Mouse (Mus musculus): ENCODE measurements around the gene Rps6ka5. TPM values are rescaled to one million over a fixed set of nuclear protein-coding genes. Genes with fewer than 3 reads are reported as not detected.

Rps6ka5 gene
- polyA plus RNA-seq, 1 experiment from 2014 or later: 2.6 TPM

DNA sequence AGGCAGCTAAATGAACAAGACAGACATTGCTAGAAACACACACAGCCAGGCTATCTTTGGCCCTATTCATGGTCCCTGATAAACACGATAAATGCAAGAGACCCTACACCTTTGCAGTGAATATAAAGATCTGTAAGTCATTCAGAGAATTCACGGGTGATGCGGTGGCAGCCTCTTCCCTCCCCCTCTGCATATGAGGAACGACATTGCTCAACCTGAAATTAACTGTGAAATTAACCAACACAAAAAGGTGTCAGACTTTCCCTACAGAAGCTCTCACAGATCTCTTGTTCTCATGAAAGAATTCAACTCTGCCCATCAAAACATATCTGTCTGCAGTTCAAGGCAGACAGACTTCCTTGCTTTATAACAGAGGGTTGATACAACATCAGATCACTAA lies 9.8 kb downstream of the Rps6ka5 start:
- Histone ChIP-seq H3K4me3 (no peak overlapping the region), H3K27ac (no peak overlapping the region), H3K27me3 (ENCODE audit: insufficient read depth, poor library complexity, severe bottlenecking) (no peaks in the 10 kb centered on the region), H3K4me1 (replicated peaks) (no peaks in the 10 kb centered on the region), H3K9me3 (no peaks in the 10 kb centered on the region), H3K36me3 (no peaks in the 10 kb centered on the region)
- no peak for DNase-seq (ENCODE audit: low spot score)
- 80% methylated on average over 4 of the region's 4 CpGs for WGBS

DNA sequence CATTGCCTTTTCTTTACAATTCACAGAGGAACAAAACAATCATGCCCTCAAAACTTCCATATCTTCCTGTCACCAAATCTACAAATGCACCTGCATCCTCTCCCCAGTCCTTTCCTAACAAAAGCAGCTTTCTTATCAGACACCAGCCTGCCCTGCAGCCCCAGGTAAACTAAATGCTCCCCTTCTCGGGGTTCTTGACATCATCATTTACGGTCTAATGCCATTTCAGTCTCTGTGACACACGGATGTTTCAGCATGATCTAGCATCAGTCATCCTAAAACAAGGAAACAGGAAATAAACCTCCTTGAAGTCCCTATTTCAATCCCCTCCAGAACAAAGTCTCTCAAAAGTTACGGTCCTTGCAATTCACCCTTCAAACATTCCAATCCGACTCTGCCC lies 15.0 kb downstream of the Rps6ka5 start:
- Histone ChIP-seq H3K27me3 (ENCODE audit: insufficient read depth, poor library complexity, severe bottlenecking) (no peaks in the 10 kb centered on the region), H3K4me1 (replicated peaks) (no peaks in the 10 kb centered on the region), H3K9me3 (no peaks in the 10 kb centered on the region), H3K36me3 (no peaks in the 10 kb centered on the region), H3K27ac (no peak overlapping the region), H3K4me3 (no peak overlapping the region)
- DNase-seq (ENCODE audit: low spot score): no peak
- 81% methylated on average over 5 of the region's 5 CpGs for WGBS

DNA sequence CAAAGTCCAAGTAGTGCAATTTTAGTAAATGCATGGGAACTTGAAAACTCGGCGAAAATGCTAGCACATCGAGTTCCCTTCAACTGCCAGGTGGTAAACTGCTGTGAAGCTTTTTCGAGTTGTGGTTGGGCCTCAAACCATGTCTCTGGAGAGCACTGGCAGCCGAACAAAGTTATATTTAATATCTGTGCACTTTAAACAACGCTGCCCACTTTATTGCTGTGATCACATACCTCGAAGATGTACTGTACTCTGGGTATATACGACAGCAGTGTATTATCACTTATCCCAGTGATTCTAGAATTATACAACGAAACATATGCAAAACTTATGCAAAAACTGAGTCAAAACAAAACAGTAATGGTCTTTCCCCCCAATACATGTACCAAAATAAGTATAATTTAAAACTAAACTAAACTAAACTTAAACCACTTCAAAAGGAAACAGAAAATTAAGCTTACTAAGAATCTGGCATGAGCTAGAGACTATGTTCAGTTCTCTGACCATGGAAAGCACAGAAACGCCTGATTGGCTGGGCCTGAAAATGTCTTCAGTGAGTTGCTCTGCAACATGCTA lies 15.6 kb downstream of the Rps6ka5 start:
- Histone ChIP-seq H3K4me1 (replicated peaks) (no peaks in the 10 kb centered on the region), H3K27ac (no peak overlapping the region), H3K9me3 (no peaks in the 10 kb centered on the region), H3K27me3 (ENCODE audit: insufficient read depth, poor library complexity, severe bottlenecking) (no peaks in the 10 kb centered on the region), H3K36me3 (no peaks in the 10 kb centered on the region), H3K4me3 (no peak overlapping the region)
- WGBS: 87% methylated on average over 10 of the region's 10 CpGs
- no peak for DNase-seq (ENCODE audit: low spot score)

DNA sequence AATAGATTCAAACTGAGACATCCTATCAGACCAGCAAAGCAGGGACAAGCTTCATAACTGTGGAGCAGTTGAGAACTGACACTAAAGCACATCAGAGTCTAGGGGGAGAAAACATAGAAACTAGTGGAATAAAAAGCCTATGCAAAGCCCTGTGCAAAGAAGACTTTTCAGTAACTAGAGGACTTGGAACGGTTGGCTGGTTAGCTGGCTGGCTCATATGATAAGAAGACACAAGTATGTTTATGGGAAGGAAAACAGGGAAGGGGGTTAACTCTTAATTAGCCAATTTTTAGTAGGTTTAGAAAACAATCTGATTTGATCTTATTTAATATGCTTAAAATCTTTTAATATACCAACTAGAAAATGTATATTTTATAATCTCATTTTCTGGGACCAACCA lies 16.4 kb downstream of the Rps6ka5 start:
- no peaks in the 10 kb centered on the region for H3K9me3 ChIP-seq
- WGBS: 75% methylated on average over 1 of the region's 1 CpGs
- no peak for DNase-seq (ENCODE audit: low spot score)
- no peaks in the 10 kb centered on the region for H3K27me3 ChIP-seq (ENCODE audit: insufficient read depth, poor library complexity, severe bottlenecking)
- H3K4me3 ChIP-seq: no peak overlapping the region
- H3K4me1 ChIP-seq (replicated peaks): no peaks in the 10 kb centered on the region
- no peaks in the 10 kb centered on the region for H3K36me3 ChIP-seq
- no peak overlapping the region for H3K27ac ChIP-seq

DNA sequence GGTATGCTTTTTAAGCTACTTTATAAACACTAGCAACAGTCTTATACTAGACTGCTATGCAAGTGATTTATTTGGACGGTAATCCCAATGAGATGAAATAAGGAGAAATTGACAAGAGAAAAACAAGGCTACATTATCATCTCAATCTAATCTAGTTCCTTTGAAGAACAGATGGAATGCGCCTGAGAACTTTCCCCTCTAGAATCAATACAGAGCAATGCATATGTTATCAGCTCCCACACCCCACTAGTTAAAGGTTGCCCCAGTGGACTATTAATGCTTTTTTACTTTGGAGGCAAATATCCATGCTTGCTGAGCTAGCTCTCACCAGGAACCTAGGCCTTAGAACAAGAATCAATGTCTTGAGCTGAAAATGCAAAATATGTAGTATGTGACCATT lies 19.5 kb downstream of the Rps6ka5 start:
- 92% methylated on average over 2 of the region's 2 CpGs for WGBS
- Histone ChIP-seq H3K27ac (no peak overlapping the region), H3K9me3 (no peaks in the 10 kb centered on the region), H3K27me3 (ENCODE audit: insufficient read depth, poor library complexity, severe bottlenecking) (no peaks in the 10 kb centered on the region), H3K4me3 (no peak overlapping the region), H3K36me3 (no peaks in the 10 kb centered on the region), H3K4me1 (replicated peaks) (no peaks in the 10 kb centered on the region)
- no peak for DNase-seq (ENCODE audit: low spot score)

DNA sequence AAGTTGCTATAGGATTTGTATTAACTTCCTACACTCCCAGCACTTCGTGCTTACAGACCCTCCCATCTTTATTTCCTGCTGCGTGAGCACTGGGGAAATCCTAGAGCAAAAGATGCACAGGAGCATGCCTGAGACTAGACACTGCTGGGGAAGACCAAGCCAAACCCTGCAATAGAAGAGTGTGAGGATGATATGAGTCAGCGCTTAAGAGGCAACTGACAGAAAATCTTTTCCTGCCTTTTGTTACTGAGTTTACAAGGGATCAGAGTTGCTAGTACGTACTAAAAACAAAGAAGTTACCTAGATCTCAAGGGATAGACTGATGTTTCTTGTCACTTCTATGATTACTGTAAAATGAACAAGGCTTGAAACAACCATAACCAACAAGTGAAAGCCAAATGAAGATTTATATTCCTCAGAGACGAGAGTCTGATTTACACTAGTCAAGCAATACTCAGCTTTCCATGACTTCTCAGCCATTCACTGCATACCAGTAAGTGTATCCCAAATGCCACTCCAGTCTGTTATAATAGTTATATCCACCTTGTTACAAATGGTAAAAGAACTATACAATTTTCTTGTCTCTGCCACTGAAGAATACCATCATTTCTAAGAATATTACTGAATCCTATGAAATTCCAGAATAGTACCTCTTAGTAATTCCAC lies 21.6 kb downstream of the Rps6ka5 start:
- Histone ChIP-seq H3K27ac (no peak overlapping the region), H3K4me3 (no peak overlapping the region), H3K9me3 (no peaks in the 10 kb centered on the region), H3K4me1 (replicated peaks) (no peaks in the 10 kb centered on the region), H3K27me3 (ENCODE audit: insufficient read depth, poor library complexity, severe bottlenecking) (no peaks in the 10 kb centered on the region), H3K36me3 (no peaks in the 10 kb centered on the region)
- WGBS: 87% methylated on average over 5 of the region's 5 CpGs
- no peak for DNase-seq (ENCODE audit: low spot score)

DNA sequence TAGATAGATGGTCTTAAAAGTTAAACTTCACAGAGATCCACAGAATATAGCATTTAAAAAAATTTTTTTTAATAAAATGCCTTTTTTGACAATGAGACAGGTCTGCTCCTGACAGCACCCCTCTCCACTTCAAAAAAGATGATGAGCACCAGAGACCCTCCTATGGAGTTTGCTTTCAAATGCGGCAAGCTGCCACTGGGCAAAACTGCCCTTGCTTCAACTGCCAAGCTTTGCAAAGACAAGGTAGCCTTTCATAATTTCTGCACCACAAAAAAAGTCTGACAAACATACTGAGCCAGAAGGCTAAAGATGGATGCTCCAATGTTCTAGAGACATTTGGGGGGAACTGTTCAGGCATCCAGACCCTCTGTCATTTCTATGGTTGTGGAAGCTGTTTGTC lies 28.8 kb downstream of the Rps6ka5 start:
- Histone ChIP-seq H3K4me3 (no peak overlapping the region), H3K36me3 (no peaks in the 10 kb centered on the region), H3K9me3 (no peaks in the 10 kb centered on the region), H3K4me1 (replicated peaks) (peaks cover 7% of the 10 kb centered on the region; the same call in 1 of the 2 replicates), H3K27me3 (ENCODE audit: insufficient read depth, poor library complexity, severe bottlenecking) (no peaks in the 10 kb centered on the region), H3K27ac (no peak overlapping the region)
- WGBS: 95% methylated on average over 1 of the region's 1 CpGs
- no peak for DNase-seq (ENCODE audit: low spot score)

DNA sequence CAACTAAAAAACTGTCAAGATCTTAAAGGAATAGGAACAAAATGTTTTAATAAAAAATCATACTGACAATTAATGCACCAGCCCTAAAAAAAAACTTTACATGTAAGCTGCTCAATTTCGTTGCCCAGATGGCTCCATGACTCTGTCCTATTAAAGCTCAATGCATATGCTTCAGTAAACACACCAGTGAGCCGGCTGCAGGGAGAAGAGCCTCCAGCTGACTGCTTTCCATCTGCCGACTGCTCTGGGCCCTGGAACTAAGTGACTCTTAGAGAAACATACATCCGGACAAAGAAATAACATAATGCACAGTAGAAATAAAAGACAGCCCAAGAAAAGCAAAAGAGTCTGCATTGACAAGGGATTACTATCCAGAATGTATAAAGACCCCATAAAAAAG lies 30.2 kb downstream of the Rps6ka5 start:
- 32% methylated on average over 4 of the region's 4 CpGs for WGBS
- Histone ChIP-seq H3K4me1 (replicated peaks) (peaks cover 13% of the 10 kb centered on the region), H3K27me3 (ENCODE audit: insufficient read depth, poor library complexity, severe bottlenecking) (no peaks in the 10 kb centered on the region), H3K4me3 (no peak overlapping the region), H3K9me3 (no peaks in the 10 kb centered on the region), H3K27ac (no peak overlapping the region), H3K36me3 (no peaks in the 10 kb centered on the region)
- no peak for DNase-seq (ENCODE audit: low spot score)

DNA sequence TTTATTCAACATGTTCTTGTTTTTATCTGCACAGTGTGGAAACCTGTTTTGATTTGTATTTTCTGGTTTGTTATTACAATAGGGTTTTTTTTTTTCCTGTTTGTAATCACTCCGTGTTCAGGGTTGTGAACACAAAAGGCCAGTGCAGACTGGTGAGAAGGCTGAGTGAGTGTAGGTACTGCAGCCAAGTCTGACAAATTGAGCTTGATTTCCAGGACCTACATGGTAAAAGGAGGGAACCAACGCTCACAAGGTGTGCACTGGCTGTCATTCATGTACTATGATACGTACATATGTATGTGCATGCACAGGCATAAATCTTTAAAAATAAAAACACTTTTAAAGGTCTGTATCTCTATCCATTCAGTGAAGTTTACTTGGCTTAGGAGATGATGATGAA lies 31.5 kb downstream of the Rps6ka5 start:
- 85% methylated on average over 3 of the region's 3 CpGs for WGBS
- H3K36me3 ChIP-seq: no peaks in the 10 kb centered on the region
- DNase-seq (ENCODE audit: low spot score): no peak
- peaks cover 13% of the 10 kb centered on the region for H3K4me1 ChIP-seq (replicated peaks)
- H3K4me3 ChIP-seq: no peak overlapping the region
- no peaks in the 10 kb centered on the region for H3K27me3 ChIP-seq (ENCODE audit: insufficient read depth, poor library complexity, severe bottlenecking)
- no peak overlapping the region for H3K27ac ChIP-seq
- H3K9me3 ChIP-seq: no peaks in the 10 kb centered on the region

DNA sequence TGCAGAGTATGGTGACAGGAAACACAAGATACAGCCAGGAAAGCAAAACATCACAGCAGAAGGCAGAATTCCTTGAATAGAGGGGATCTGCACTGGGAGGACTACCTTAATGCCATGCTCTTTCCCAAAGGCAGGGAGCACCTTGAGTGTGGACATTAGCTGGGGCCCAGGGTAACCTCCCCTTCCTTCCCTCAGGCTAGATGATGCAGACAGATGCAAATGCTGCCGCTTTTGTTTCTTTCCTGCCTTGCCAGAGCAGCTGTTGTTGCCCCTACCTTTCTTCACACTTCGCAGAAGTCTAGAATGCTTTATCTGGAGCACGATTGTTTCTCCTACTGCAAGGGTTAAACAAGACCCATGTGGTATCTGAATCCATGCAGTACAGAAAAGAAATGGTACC lies 34.6 kb downstream of the Rps6ka5 start:
- WGBS: 42% methylated on average over 3 of the region's 3 CpGs
- Histone ChIP-seq H3K27me3 (ENCODE audit: insufficient read depth, poor library complexity, severe bottlenecking) (no peaks in the 10 kb centered on the region), H3K36me3 (no peaks in the 10 kb centered on the region), H3K4me1 (replicated peaks) (peaks cover 13% of the 10 kb centered on the region), H3K27ac (no peak overlapping the region), H3K9me3 (no peaks in the 10 kb centered on the region), H3K4me3 (no peak overlapping the region)
- DNase-seq (ENCODE audit: low spot score): no peak

DNA sequence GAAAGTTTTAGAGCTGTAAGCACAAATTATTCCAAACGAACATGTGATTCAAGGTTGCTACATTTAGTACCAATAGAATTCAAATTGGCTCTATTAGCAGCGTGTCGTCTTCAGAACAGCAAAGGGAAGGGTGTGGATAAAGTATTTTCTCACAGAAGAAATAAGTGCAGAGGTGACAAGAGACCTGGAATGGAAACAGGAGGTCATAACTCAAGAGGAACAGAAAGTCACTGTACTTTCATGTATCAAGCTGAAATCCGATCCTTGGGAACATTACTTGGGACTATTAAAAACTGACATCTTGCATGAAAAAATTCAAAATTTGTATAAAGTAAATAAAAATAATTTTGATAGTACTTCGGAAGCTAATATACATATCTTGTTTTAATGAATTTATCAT lies 36.3 kb downstream of the Rps6ka5 start:
- Histone ChIP-seq H3K36me3 (no peaks in the 10 kb centered on the region), H3K4me1 (replicated peaks) (peaks cover 6% of the 10 kb centered on the region; the same call in 1 of the 2 replicates), H3K4me3 (no peak overlapping the region), H3K9me3 (no peaks in the 10 kb centered on the region), H3K27ac (no peak overlapping the region), H3K27me3 (ENCODE audit: insufficient read depth, poor library complexity, severe bottlenecking) (no peaks in the 10 kb centered on the region)
- no peak for DNase-seq (ENCODE audit: low spot score)
- WGBS: 88% methylated on average over 5 of the region's 5 CpGs

DNA sequence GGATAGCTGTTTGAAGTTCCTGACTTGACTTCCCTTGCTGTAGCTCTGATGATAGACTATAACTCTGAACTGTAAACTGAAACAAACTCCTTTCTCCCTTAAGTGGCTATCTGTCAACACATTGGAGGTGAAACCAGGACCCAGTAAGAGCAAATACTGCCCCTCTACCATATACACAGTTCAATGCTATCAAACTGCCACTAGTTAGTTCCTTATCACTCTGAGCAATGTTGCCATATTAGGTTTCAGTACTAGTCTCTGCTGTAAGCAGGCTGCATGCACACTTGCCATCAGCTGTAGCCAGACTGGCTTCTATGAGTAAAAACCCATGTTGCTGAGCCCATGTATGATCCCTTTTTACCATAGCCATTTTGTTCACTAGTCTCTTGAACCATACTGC lies 38.6 kb downstream of the Rps6ka5 start:
- no peak overlapping the region for H3K27ac ChIP-seq
- DNase-seq (ENCODE audit: low spot score): no peak
- H3K4me3 ChIP-seq: no peak overlapping the region
- no peaks in the 10 kb centered on the region for H3K36me3 ChIP-seq
- no peaks in the 10 kb centered on the region for H3K9me3 ChIP-seq
- H3K27me3 ChIP-seq (ENCODE audit: insufficient read depth, poor library complexity, severe bottlenecking): no peaks in the 10 kb centered on the region
- H3K4me1 ChIP-seq (replicated peaks): peaks cover 6% of the 10 kb centered on the region; the same call in 1 of the 2 replicates

DNA sequence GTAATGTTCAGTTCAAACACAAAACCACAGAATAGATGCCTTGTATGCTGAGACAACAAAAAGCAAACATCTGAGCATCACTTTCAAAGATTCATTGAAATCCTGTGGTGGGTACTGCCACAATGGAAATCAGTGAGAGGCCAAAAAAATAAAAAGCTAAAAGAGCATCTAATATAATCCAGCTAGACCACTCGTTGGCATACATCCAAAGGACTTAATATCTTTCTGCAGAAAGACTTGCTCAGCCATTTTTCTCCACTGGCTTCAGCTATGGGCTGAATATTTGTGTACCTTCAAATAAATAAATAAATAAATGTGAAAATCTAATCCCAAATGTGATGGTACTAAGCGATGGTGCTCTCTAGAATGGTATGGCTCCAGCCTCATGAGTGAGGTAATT lies 39.8 kb downstream of the Rps6ka5 start:
- Histone ChIP-seq H3K27me3 (ENCODE audit: insufficient read depth, poor library complexity, severe bottlenecking) (no peaks in the 10 kb centered on the region), H3K36me3 (no peaks in the 10 kb centered on the region), H3K4me1 (replicated peaks) (peaks cover 1% of the 10 kb centered on the region; the same call in 1 of the 2 replicates), H3K4me3 (no peak overlapping the region), H3K9me3 (no peaks in the 10 kb centered on the region), H3K27ac (no peak overlapping the region)
- WGBS: 84% methylated on average over 2 of the region's 2 CpGs
- DNase-seq (ENCODE audit: low spot score): no peak

DNA sequence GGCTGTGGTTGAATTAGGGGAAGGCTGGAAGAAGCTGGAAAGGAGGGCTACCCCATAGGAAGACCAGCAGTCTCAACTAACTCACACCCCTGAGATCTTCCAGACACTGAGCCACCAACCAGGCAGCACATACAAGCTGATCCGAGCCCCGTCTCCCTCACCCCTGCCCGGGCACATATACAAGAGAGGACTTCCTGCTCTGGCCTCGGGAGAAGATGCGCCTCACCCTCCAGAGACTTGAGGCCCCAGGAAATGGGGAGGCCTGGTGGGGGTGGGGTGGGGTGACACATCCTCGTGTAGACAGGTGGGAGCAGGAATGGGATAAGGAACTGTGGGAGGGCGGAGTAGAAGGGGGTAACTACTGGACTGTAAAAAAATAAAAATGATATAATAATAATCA lies 45.0 kb downstream of the Rps6ka5 start:
- no peaks in the 10 kb centered on the region for H3K9me3 ChIP-seq
- no peaks in the 10 kb centered on the region for H3K4me1 ChIP-seq (replicated peaks)
- no peak overlapping the region for H3K27ac ChIP-seq
- WGBS: 87% methylated on average over 7 of the region's 7 CpGs
- no peak for DNase-seq (ENCODE audit: low spot score)
- no peaks in the 10 kb centered on the region for H3K36me3 ChIP-seq
- no peaks in the 10 kb centered on the region for H3K27me3 ChIP-seq (ENCODE audit: insufficient read depth, poor library complexity, severe bottlenecking)
- H3K4me3 ChIP-seq: no peak overlapping the region

Data from hindbrain, embryonic 10.5 days (tissue).